Mouse (Mus musculus) forebrain, embryonic 14.5 days (tissue): ENCODE measurements around the gene Mrpl57. TPM values are rescaled to one million over a fixed set of nuclear protein-coding genes. Genes with fewer than 3 reads are reported as not detected.
"Not testable (repeated sequence)": the region's sequence is repeated elsewhere in the genome, so short reads cannot be mapped to it uniquely, and the experiment has no call there.

ENCODE experiments used
- ATAC-seq: fragments of 200-750 bp; cut with Nextera tagmentation; 2 replicates; pipeline ENCODE4 v1.8.0; 2017; ENCODE audit warnings: mild to moderate bottlenecking, moderate library complexity
- DNase-seq: peaks from one replicate; pipeline ENCODE4 v3.0.0-alpha.2; 2015; ENCODE audit warnings: low spot score
- H3K27ac ChIP-seq: fragments of 300-500 bp; sonication (generic); 2 replicates; pipeline ENCODE4 v1.5.1; 2014; ENCODE audit warnings: low read depth, mild to moderate bottlenecking, control low read depth, low read length, moderate library complexity
- H3K27me3 ChIP-seq: fragments of 300-500 bp; sonication (generic); replicated peaks from 2 replicates; pipeline ENCODE4 v1.6.1; 2014; ENCODE audit warnings: low read length, control low read depth, mixed read lengths; ENCODE audit not compliant: control insufficient read depth, insufficient read depth
- H3K36me3 ChIP-seq: fragments of 300-500 bp; sonication (generic); 2 replicates; pipeline ENCODE4 v1.6.1; 2014; ENCODE audit warnings: low read length, control low read depth; ENCODE audit not compliant: control insufficient read depth, insufficient read depth
- H3K4me1 ChIP-seq: fragments of 300-500 bp; sonication (generic); 2 replicates; pipeline ENCODE4 v1.6.1; 2014; ENCODE audit warnings: antibody characterized with exemption, low read length, control low read depth; ENCODE audit not compliant: control insufficient read depth, insufficient read depth
- H3K4me2 ChIP-seq: fragments of 300-500 bp; sonication (generic); 2 replicates; pipeline ENCODE4 v1.6.1; 2014; ENCODE audit warnings: mild to moderate bottlenecking, control low read depth, low read length
- H3K4me3 ChIP-seq: fragments of 300-500 bp; sonication (generic); 2 replicates; pipeline ENCODE4 v1.5.1; 2014; ENCODE audit warnings: low read depth, low read length, control low read depth
- H3K9ac ChIP-seq: fragments of 300-500 bp; sonication (generic); 2 replicates; pipeline ENCODE4 v1.6.1; 2014; ENCODE audit warnings: mild to moderate bottlenecking, low read length, control low read depth, moderate library complexity
- H3K9me3 ChIP-seq: fragments of 300-500 bp; sonication (generic); replicated peaks from 2 replicates; pipeline ENCODE4 v1.6.1; 2016; ENCODE audit warnings: low read length, control low read depth, mixed read lengths; ENCODE audit not compliant: control insufficient read depth
- WGBS: fragments of 180-500 bp; shearing (Covaris S2); extraction: QIAGEN DNeasy Blood & Tissue Kit; methylation state at CpG from one replicate; pipeline ENCODE4 v1.1.7; 2014; 5-methylcytosine and 5-hydroxymethylcytosine counted together
- polyA plus RNA-seq: library from polyadenylated mRNA; unstranded; fragments of >200 nt; fragmentation: Nextera tagmentation; extraction: Ambion mirVana; gene quantifications from 2 replicates; pipeline ENCODE4 v1.2.1, GENCODE M21; 2014

Mrpl57 gene
- polyA plus RNA-seq, 1 experiment from 2014 or later: 165 TPM

- no peaks in the 10 kb centered on the region for H3K4me1 ChIP-seq
These were observed 17.5 kb upstream of the Mrpl57 start for GRCm38 (mm10) chr14:57808558-57808957.

GRCm38 (mm10) chr14:57810886-57811285 is 15.1 kb upstream of the Mrpl57 start:
- Histone ChIP-seq H3K4me1 (no peaks in the 10 kb centered on the region), H3K4me3 (no peak overlapping the region), H3K9me3 (no peaks in the 10 kb centered on the region), H3K9ac (no peak overlapping the region), H3K27ac (no peak overlapping the region), H3K36me3 (peaks cover 48% of the 10 kb centered on the region), H3K27me3 (no peaks in the 10 kb centered on the region), H3K4me2 (no peak overlapping the region)
- no peak for ATAC-seq
- DNase-seq: no peak
- 97% methylated on average over 2 of the region's 2 CpGs for WGBS

More at GRCm38 (mm10) chr14:57808558-57808957, 17.5 kb upstream of the Mrpl57 start:
- Histone ChIP-seq H3K36me3 (peaks cover 67% of the 10 kb centered on the region), H3K4me2 (no peak overlapping the region), H3K9me3 (no peaks in the 10 kb centered on the region), H3K27me3 (no peaks in the 10 kb centered on the region), H3K4me3 (no peak overlapping the region), H3K9ac (no peak overlapping the region), H3K27ac (no peak overlapping the region)
- no peak for ATAC-seq
- 74% methylated on average over 5 of the region's 5 CpGs for WGBS
- peak; percentile 25 for DNase-seq

- Histone ChIP-seq H3K27ac (no peak overlapping the region), H3K4me3 (no peak overlapping the region), H3K36me3 (peaks cover 46% of the 10 kb centered on the region), H3K4me2 (no peak overlapping the region), H3K9me3 (no peaks in the 10 kb centered on the region), H3K27me3 (no peaks in the 10 kb centered on the region), H3K4me1 (no peaks in the 10 kb centered on the region), H3K9ac (no peak overlapping the region)
- WGBS: 96% methylated on average over 5 of the region's 5 CpGs
- ATAC-seq (no peak), DNase-seq (no peak)
These were observed 14.2 kb upstream of the Mrpl57 start for GRCm38 (mm10) chr14:57811844-57812243.

GRCm38 (mm10) chr14:57820839-57821238 is 5.2 kb upstream of the Mrpl57 start:
- H3K27me3 ChIP-seq: no peaks in the 10 kb centered on the region
- H3K4me1 ChIP-seq: no peaks in the 10 kb centered on the region
- H3K9me3 ChIP-seq: no peaks in the 10 kb centered on the region
- DNase-seq: no peak
- H3K9ac ChIP-seq: no peak overlapping the region
- no peak overlapping the region for H3K4me2 ChIP-seq
- WGBS: 87% methylated on average over 4 of the region's 4 CpGs
- peaks cover 52% of the 10 kb centered on the region for H3K36me3 ChIP-seq
- H3K27ac ChIP-seq: no peak overlapping the region
- no peak overlapping the region for H3K4me3 ChIP-seq
- no peak for ATAC-seq

- no peak overlapping the region for H3K27ac ChIP-seq
- peak overlapping the region; percentile 60 for H3K4me2 ChIP-seq
- H3K27me3 ChIP-seq: no peaks in the 10 kb centered on the region
- 88% methylated on average over 1 of the region's 1 CpGs for WGBS
- ATAC-seq (no peak), DNase-seq (no peak)
- peaks cover 7% of the 10 kb centered on the region; the same call in 1 of the 2 replicates for H3K4me1 ChIP-seq
- H3K36me3 ChIP-seq: 0 out of 2 replicates have a peak, but pooled peaks cover 2% of the 10 kb centered on the region
- H3K9ac ChIP-seq: peak overlapping the region; percentile 92
- H3K4me3 ChIP-seq: peak overlapping the region; percentile 82
- H3K9me3 ChIP-seq: no peaks in the 10 kb centered on the region
These were observed 1.2 kb downstream of the Mrpl57 start for GRCm38 (mm10) chr14:57827284-57827683.

- ATAC-seq: no peak
- Histone ChIP-seq H3K9me3 (no peaks in the 10 kb centered on the region), H3K4me2 (no peak overlapping the region), H3K27ac (no peak overlapping the region), H3K4me1 (no peaks in the 10 kb centered on the region), H3K4me3 (no peak overlapping the region), H3K9ac (no peak overlapping the region), H3K27me3 (no peaks in the 10 kb centered on the region), H3K36me3 (peaks cover 34% of the 10 kb centered on the region)
- no peak for DNase-seq
- 91% methylated on average over 2 of the region's 2 CpGs for WGBS
These were observed 7.5 kb downstream of the Mrpl57 start for GRCm38 (mm10) chr14:57833526-57833925.

- Histone ChIP-seq H3K4me1 (no peaks in the 10 kb centered on the region), H3K4me2 (no peak overlapping the region), H3K27ac (no peak overlapping the region), H3K4me3 (no peak overlapping the region), H3K9ac (no peak overlapping the region), H3K36me3 (peaks cover 45% of the 10 kb centered on the region), H3K27me3 (no peaks in the 10 kb centered on the region), H3K9me3 (no peaks in the 10 kb centered on the region)
- WGBS: 96% methylated on average over 10 of the region's 10 CpGs
- no peak for DNase-seq
- no peak for ATAC-seq
These were observed 9.1 kb downstream of the Mrpl57 start for GRCm38 (mm10) chr14:57835157-57835556.

- no peak overlapping the region for H3K4me3 ChIP-seq
- ATAC-seq: no peak
- no peak overlapping the region for H3K27ac ChIP-seq
- 89% methylated on average over 3 of the region's 3 CpGs for WGBS
- no peaks in the 10 kb centered on the region for H3K9me3 ChIP-seq
- no peak overlapping the region for H3K4me2 ChIP-seq
- DNase-seq: no peak
- no peak overlapping the region for H3K9ac ChIP-seq
- no peaks in the 10 kb centered on the region for H3K27me3 ChIP-seq
- H3K36me3 ChIP-seq: peaks cover 51% of the 10 kb centered on the region
- H3K4me1 ChIP-seq: no peaks in the 10 kb centered on the region
These were observed 18.5 kb downstream of the Mrpl57 start for GRCm38 (mm10) chr14:57844535-57844934.

GRCm38 (mm10) chr14:57848061-57848460 is 22.0 kb downstream of the Mrpl57 start:
- H3K4me2 ChIP-seq, H3K9ac ChIP-seq, H3K4me3 ChIP-seq, H3K27ac ChIP-seq, H3K4me1 ChIP-seq, DNase-seq, ATAC-seq, H3K9me3 ChIP-seq, H3K27me3 ChIP-seq: not testable (repeated sequence)
- 80% methylated on average over 5 of the region's 5 CpGs for WGBS
- H3K36me3 ChIP-seq: peaks cover 40% of the 10 kb centered on the region
